Comparison of ENCODE assay signal across 22 mouse cellular contexts in genomic region chr6:70815471-70815870, GRCm38 (mm10).
"Had no signal": no experiment of that assay in that cellular context is flagged by ENCODE, and none has a peak within 500 bp of the region (broad histone marks: within the 10 kb centered on the region; RNA-seq: fewer than 3 reads in every experiment).

No protein-coding gene starts in this region.

- H3K4me3 ChIP-seq: kidney, embryonic 15.5 days; limb, embryonic 12.5 days; limb, embryonic 15.5 days; liver, embryonic 15.5 days; lung, embryonic 15.5 days; neural tube, embryonic 12.5 days; neural tube, embryonic 15.5 days; stomach, embryonic 15.5 days had no signal

- DNase-seq: kidney, adult 11 months; kidney, adult 8-10 months; kidney, postnatal 14 days; kidney, postnatal 4 days; left cerebral cortex, postnatal 4 days; lung, adult 18-20 months; lung, postnatal 14 days; lung, postnatal 4 days; midbrain, embryonic 14.5 days; right cerebral cortex, adult 18-20 months; right cerebral cortex, postnatal 14 days; spleen, adult 18-20 months had no signal

- H3K27ac ChIP-seq: kidney, embryonic 15.5 days; limb, embryonic 12.5 days; limb, embryonic 15.5 days; liver, embryonic 15.5 days; lung, embryonic 15.5 days; neural tube, embryonic 12.5 days; neural tube, embryonic 15.5 days; stomach, embryonic 15.5 days had no signal

- H3K9ac ChIP-seq: kidney, embryonic 15.5 days; limb, embryonic 12.5 days; limb, embryonic 15.5 days; liver, embryonic 15.5 days; lung, embryonic 15.5 days; neural tube, embryonic 12.5 days; neural tube, embryonic 15.5 days; stomach, embryonic 15.5 days had no signal

- H3K9me3 ChIP-seq: kidney, embryonic 15.5 days; limb, embryonic 12.5 days; limb, embryonic 15.5 days; liver, embryonic 15.5 days; lung, embryonic 15.5 days; neural tube, embryonic 12.5 days; neural tube, embryonic 15.5 days; stomach, embryonic 15.5 days had no signal

- H3K36me3 ChIP-seq: kidney, embryonic 15.5 days; limb, embryonic 12.5 days; limb, embryonic 15.5 days; liver, embryonic 15.5 days; lung, embryonic 15.5 days; neural tube, embryonic 12.5 days; neural tube, embryonic 15.5 days; stomach, embryonic 15.5 days had no signal

- H3K4me1 ChIP-seq: limb, embryonic 12.5 days; limb, embryonic 15.5 days; neural tube, embryonic 12.5 days; neural tube, embryonic 15.5 days had no signal

- H3K4me2 ChIP-seq: kidney, embryonic 15.5 days; limb, embryonic 12.5 days; limb, embryonic 15.5 days; liver, embryonic 11.5 days; liver, embryonic 15.5 days; lung, embryonic 15.5 days; midbrain, embryonic 11.5 days; neural tube, embryonic 12.5 days; neural tube, embryonic 15.5 days; stomach, embryonic 15.5 days had no signal

- H3K27me3 ChIP-seq: kidney, embryonic 15.5 days; limb, embryonic 12.5 days; limb, embryonic 15.5 days; liver, embryonic 15.5 days; lung, embryonic 15.5 days; neural tube, embryonic 12.5 days; neural tube, embryonic 15.5 days; stomach, embryonic 15.5 days had no signal
